Mouse (Mus musculus) lung, postnatal 36 days (tissue): ENCODE measurements at regions not wholly inside any gene's neighbourhood (a gene's known extent, or its start where the extent isn't known, plus 50 kb on each side); places are given as distances from the start of the nearest gene placed in this dataset.

Experiments
- DNase-seq: peaks from one replicate; pipeline ENCODE4 v3.0.0; 2022; ENCODE audit warnings: mixed read lengths

DNA sequence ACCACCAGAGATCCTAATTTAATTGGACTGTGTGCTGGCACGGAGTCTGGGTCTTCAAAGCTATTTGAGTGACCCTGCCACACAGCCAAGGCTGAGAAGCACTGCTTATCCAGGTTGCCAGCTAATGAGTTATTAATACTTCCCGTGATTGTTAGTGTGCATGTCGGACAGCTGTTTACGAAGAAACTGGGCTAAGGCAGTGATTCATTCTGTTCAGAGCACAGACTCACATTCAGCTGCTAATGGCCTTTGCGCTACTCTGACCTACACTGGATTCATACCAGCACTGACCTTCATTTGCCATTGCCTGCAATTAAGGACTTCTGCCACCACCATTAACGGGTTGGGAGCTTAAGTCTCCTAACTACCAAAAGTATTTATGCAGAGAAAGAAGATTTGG is 156.7 kb upstream of the Dppa4 start:
- peak; percentile 3 for DNase-seq

DNA sequence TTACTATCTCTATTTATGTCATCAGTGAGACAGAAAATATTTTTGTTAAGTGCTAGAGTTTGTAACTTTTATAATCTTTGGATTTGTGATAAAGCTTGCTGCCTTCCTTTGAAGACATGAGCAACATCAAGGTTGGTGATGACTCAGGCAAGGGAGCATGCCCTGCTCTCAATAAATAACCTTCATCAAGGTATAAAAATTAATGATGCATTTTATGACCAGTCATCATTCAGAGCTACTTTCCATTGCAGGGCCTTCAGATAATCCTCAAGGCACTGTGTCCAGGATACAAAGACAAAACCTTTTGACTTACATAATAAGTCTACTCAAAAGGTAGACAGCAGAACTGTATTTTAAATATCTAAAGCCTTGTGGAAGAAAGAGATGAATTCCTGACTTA is 156.2 kb upstream of the Dppa4 start:
- no peak for DNase-seq

DNA sequence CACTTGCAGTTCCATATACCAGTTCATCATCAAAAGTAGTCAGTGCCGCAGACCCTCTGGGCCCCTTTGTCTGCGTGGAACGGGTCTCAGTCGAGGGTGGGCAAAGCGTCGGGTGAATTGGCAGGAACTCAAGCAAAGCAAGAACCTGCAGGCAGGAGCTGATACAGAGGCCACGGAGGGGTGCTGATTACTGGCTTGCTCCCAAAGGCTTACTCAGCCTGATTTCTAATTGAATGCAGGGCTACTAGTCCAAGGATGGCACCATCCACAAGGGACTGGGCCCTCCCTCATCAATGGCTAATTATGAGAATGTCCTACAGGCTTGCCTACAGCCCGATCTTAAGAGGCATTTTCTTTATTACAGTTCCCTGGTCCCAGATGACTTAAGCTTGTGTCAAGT is 128.2 kb upstream of the Dppa4 start:
- DNase-seq, result no peak

DNA sequence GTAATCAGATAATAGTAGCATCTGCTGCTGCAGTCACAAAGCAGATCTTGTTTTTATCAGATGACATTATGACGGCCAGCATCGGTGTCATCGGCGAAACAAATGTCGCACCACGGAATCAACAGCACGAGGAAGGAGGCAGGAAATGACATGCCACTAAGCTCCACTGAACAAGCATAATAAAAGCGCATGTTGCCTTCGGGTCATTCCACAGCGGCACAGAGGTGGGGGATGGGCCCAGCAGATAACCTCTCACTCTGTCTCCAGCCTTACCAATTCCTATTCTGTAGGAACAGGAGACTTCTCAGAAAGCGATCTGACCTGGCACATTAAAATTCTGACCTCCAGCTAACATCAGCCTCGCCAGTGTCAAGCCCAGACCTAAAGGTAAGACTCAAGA is 93.1 kb upstream of the Dppa4 start:
- no peak for DNase-seq

DNA sequence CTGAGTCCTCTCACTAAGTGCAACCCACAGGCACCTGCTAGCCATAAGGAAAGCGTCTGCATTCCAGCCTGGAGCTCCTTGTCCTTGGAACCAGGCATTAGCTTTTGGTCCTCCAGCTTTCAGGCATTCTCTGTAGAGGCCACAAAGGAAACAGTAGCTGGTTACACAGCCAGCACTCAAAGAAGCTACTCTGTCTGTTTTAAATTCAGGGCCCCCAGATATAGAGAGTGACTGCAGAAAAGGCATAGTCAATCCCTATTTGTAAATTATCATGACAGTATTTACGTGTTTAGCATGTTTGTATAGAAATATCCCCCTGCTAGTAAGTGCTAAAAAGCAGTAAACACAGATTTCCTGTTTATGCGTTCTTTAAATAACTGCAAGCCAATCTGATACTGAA is 91.3 kb upstream of the Dppa4 start:
- no peak for DNase-seq

DNA sequence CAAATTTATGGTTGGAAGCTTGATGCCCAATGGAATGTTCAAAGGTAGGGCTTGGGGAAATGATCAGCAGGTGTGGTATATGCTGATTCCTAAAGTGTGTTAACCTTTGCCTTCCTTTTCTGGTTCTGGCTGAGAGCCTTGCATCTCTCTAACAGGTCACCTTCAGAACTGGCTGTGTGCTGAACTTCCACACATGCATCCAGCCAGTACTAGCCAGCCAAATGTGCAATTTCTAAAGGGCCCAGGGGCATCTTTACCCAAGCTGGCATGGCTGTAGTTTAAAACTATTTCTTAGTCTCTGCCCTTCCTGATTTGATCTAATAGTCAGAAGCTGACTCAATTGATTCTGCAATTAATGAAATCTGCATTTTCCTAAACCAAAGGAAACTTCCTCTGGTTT is 68.6 kb upstream of the Dppa4 start:
- no peak for DNase-seq
